Mouse (Mus musculus) heart, embryonic 14.5 days (tissue): ENCODE measurements around the gene Rarres1. TPM values are rescaled to one million over a fixed set of nuclear protein-coding genes. Genes with fewer than 3 reads are reported as not detected.

ENCODE experiments used
- ATAC-seq: fragments of 200-750 bp; cut with Nextera tagmentation; 2 replicates; pipeline ENCODE4 v1.8.0; 2017; ENCODE audit warnings: low read depth, moderate TSS enrichment; ENCODE audit not compliant: insufficient number of reproducible peaks, insufficient read depth, low FRiP score
- H3K27ac ChIP-seq, 2 experiments: fragments of 200-500 bp in 1 of 2; fragments of 300-500 bp in 1 of 2; sonication (generic) in 1 of 2; replicated peaks in 1 of 2; 2 replicates each; pipeline ENCODE4 v1.5.1; 2012 to 2014; ENCODE audit warnings: low read depth in 2 of 2, low read length in 2 of 2, control low read depth in 1 of 2, mild to moderate bottlenecking in 1 of 2, mixed read lengths in 1 of 2; ENCODE audit not compliant: control insufficient read depth in 1 of 2, insufficient read depth in 1 of 2
- H3K27me3 ChIP-seq: fragments of 300-500 bp; sonication (generic); 2 replicates; pipeline ENCODE4 v1.6.1; 2014; ENCODE audit warnings: mild to moderate bottlenecking, low read length, control low read depth; ENCODE audit not compliant: control insufficient read depth, insufficient read depth
- H3K36me3 ChIP-seq: fragments of 300-500 bp; sonication (generic); 2 replicates; pipeline ENCODE4 v1.6.1; 2014; ENCODE audit warnings: mild to moderate bottlenecking, control low read depth, low read length, mixed read lengths; ENCODE audit not compliant: control insufficient read depth, insufficient read depth
- H3K4me1 ChIP-seq, 2 experiments: fragments of 200-500 bp in 1 of 2; fragments of 300-500 bp in 1 of 2; sonication (generic) in 1 of 2; 2 replicates each; pipeline ENCODE4 v1.6.1; 2012 to 2014; ENCODE audit warnings: low read length in 2 of 2, control low read depth in 1 of 2, mixed read lengths in 1 of 2; ENCODE audit not compliant: control insufficient read depth in 2 of 2, insufficient read depth in 2 of 2
- H3K4me2 ChIP-seq: fragments of 300-500 bp; sonication (generic); 2 replicates; pipeline ENCODE4 v1.6.1; 2014; ENCODE audit warnings: mild to moderate bottlenecking, low read length
- H3K4me3 ChIP-seq, 2 experiments: fragments of 200-500 bp in 1 of 2; fragments of 300-500 bp in 1 of 2; sonication (generic) in 1 of 2; 2 replicates each; pipeline ENCODE4 v1.5.1; 2012 to 2014; ENCODE audit warnings: low read length in 2 of 2, mild to moderate bottlenecking in 2 of 2, control low read depth in 1 of 2, low read depth in 1 of 2, moderate library complexity in 1 of 2; ENCODE audit not compliant: control insufficient read depth in 1 of 2, insufficient read depth in 1 of 2
- H3K9ac ChIP-seq: fragments of 300-500 bp; sonication (generic); 2 replicates; pipeline ENCODE4 v1.6.1; 2014; ENCODE audit warnings: mild to moderate bottlenecking, low read length
- H3K9me3 ChIP-seq: fragments of 300-500 bp; sonication (generic); 2 replicates; pipeline ENCODE4 v1.6.1; 2016; ENCODE audit warnings: low read length, control low read depth; ENCODE audit not compliant: control insufficient read depth
- WGBS: fragments of 180-500 bp; shearing (Covaris S2); extraction: QIAGEN DNeasy Blood & Tissue Kit; methylation state at CpG from one replicate; pipeline ENCODE4 v1.1.7; 2014; 5-methylcytosine and 5-hydroxymethylcytosine counted together
- polyA plus RNA-seq: library from polyadenylated mRNA; unstranded; fragments of >200 nt; fragmentation: Nextera tagmentation; extraction: Ambion mirVana; gene quantifications from 2 replicates; pipeline ENCODE4 v1.2.1, GENCODE M21; 2014

The Rarres1 gene
- polyA plus RNA-seq, 1 experiment from 2014 or later: 1.5 TPM

DNA sequence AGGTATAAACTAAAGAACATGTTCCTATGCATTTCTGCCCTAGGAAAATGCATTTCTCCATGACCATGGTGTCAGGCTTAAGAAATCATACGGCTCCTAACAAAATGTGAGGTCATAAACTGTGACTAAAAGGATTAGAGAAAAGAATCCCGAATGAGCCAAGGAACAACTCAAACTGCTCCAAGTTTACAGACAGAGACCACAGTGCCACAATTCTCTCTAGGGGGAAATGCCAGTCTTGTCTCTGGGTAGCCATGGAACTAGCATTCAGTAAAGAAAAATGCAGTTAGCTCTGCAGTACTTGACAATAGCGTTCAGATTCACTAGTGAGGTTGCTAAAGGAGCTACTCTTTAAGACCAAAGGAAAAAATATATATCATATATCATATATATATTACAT, 55.4 kb downstream of the Rarres1 start:
- no peak for ATAC-seq
- Histone ChIP-seq H3K9me3 (no peaks in the 10 kb centered on the region), H3K4me2 (no peak overlapping the region), H3K4me3 (no peak overlapping the region), H3K27me3 (no peaks in the 10 kb centered on the region), H3K36me3 (peaks cover 66% of the 10 kb centered on the region), H3K4me1 (peaks cover 5 to 14% of the 10 kb centered on the region in 2 experiments; a peak in 3 of 4 replicates), H3K9ac (no peak overlapping the region), H3K27ac (no peak overlapping the region)
- 92% methylated on average over 3 of the region's 3 CpGs for WGBS

DNA sequence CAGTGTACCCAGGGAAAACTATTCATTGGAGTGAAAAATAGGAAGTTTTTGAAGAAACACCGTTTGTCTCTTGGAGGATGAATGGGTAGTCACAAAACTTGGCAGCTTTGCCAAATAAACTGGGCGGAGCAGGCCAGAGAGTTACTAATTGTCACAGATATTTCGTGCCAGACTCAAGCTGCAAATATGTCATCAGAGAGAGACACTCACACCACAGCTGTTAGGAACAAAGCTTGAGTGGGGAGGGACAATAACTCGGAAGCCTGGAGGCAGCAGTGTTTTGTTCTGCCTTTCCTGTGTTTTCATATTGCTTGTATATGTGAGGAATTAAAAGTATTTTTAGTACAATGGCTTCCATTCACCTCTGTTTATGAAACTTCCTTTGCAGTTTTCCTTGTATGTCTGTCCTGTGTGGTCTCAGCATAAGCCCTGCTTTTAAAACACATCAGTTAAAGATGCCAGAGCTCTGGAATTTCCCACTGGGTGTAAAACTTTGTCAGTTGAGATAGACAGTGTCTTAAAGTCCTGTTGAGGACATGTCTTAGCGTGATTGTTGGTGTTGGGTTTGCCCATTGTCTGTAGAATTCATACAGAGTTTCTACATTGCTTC, 64.6 kb downstream of the Rarres1 start:
- H3K27ac ChIP-seq: 0 out of 4 replicates have a peak overlapping the region, but pooled peaks of 1 of the 2 experiments have one; percentile 14
- H3K4me1 ChIP-seq: no peaks in the 10 kb centered on the region
- peaks cover 95% of the 10 kb centered on the region for H3K36me3 ChIP-seq
- no peak overlapping the region for H3K9ac ChIP-seq
- no peaks in the 10 kb centered on the region for H3K9me3 ChIP-seq
- no peak overlapping the region for H3K4me2 ChIP-seq
- no peak overlapping the region for H3K4me3 ChIP-seq
- 87% methylated on average over 5 of the region's 5 CpGs for WGBS
- no peaks in the 10 kb centered on the region for H3K27me3 ChIP-seq
- no peak for ATAC-seq

DNA sequence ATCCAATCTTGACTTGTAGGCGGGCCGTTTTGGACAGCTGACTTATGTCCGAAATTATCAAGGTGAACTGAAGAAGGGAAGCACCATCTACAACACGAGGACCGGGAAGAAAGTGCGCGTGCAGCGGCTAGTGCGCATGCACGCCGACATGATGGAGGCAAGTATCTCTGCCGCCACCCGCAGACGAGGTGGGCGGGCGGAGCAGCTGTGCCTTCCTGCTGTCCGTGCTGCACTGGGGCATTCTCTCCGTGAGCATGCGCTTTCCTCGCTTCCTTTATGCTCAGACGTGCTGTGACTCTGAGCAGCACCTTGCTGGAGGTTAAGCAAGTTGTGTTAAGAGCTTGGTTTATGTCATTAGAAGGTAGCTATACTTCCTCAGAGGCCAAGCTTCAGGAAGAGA, 65.7 kb downstream of the Rarres1 start:
- ATAC-seq: no peak
- no peaks in the 10 kb centered on the region for H3K27me3 ChIP-seq
- H3K9ac ChIP-seq: no peak overlapping the region
- no peaks in the 10 kb centered on the region for H3K9me3 ChIP-seq
- 90% methylated on average over 21 of the region's 21 CpGs for WGBS
- H3K4me3 ChIP-seq: no peak overlapping the region
- H3K4me2 ChIP-seq: no peak overlapping the region
- 0 out of 4 replicates have a peak overlapping the region, but pooled peaks of 1 of the 2 experiments have one; percentile 14 for H3K27ac ChIP-seq
- H3K36me3 ChIP-seq: peaks cover 95% of the 10 kb centered on the region
- H3K4me1 ChIP-seq: no peaks in the 10 kb centered on the region

DNA sequence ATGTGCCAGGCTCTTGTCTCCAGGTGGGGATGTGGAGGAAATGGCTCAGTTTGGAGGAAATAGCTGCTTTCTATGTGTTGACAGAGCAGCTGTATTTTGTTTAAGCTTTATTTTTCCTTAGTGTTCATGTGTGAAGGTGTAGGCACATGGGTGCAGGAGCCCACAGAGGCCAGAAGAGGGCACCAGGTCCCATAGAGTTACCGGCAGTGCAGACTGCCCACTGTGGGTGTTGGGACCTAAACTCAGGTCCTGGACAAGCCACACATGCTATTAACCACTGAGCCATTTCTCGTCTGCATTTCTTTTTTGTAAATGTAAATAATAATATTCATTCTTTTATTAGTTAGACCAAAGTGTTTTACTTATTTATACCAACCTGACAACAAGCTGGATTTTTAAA, 68.2 kb downstream of the Rarres1 start:
- H3K27ac ChIP-seq: no peak overlapping the region
- WGBS: 91% methylated on average over 2 of the region's 2 CpGs
- peaks cover 88% of the 10 kb centered on the region for H3K36me3 ChIP-seq
- no peak overlapping the region for H3K4me2 ChIP-seq
- H3K9ac ChIP-seq: no peak overlapping the region
- no peaks in the 10 kb centered on the region for H3K4me1 ChIP-seq
- no peak overlapping the region for H3K4me3 ChIP-seq
- no peaks in the 10 kb centered on the region for H3K9me3 ChIP-seq
- no peaks in the 10 kb centered on the region for H3K27me3 ChIP-seq
- no peak for ATAC-seq

DNA sequence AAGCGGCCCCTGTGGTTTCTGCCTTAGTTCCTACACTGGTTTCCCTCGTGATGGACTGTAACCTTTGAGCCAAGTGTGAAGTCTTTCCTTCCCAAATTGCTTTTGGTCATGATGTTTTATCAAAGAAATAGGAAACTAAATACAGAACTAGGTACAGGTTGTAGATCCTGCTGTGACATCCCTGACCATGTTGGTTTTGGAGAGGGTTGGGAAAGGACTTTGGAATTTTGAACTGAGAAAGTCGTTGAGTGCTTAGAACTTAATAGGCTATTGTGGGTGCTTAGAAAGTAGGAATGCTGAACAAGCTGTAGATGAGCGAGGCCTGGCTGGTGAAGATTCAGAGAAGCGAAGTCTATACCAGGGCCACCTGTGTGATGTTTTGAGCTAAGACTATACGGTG, 81.3 kb downstream of the Rarres1 start:
- H3K9me3 ChIP-seq: no peaks in the 10 kb centered on the region
- no peak overlapping the region for H3K9ac ChIP-seq
- H3K4me2 ChIP-seq: no peak overlapping the region
- WGBS: 91% methylated on average over 6 of the region's 6 CpGs
- no peaks in the 10 kb centered on the region for H3K27me3 ChIP-seq
- H3K27ac ChIP-seq: no peak overlapping the region
- no peak for ATAC-seq
- H3K36me3 ChIP-seq: peaks cover 73% of the 10 kb centered on the region
- no peak overlapping the region for H3K4me3 ChIP-seq
- H3K4me1 ChIP-seq: peaks cover 2 to 7% of the 10 kb centered on the region in 2 experiments; a peak in 3 of 4 replicates

DNA sequence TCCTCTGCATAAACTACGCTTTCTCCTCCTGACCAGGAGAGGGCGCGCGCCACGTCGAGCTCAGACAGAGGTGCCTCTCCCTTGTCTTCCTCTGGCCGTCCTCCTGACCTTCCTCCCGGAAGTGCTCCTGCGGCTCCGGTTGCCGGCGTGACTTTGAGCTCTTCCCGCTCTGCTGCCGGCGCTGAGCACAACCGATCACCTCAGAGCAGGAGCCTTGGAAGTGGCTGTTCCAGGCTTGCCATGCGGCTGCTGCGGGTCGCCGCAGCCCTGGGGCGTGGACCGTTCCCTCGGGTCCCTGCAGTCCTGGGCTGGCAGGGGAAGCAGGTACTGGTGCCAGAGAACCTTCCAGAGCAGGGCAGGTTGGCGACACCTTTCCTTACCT, 85.3 kb downstream of the Rarres1 start, which contains the start of gene Gfm1:
TSS of gene Gfm1 (plus strand) at position 98 of the 382 bp plus-strand sequence.
- peak; percentile 81 for ATAC-seq
- peak within 1 kb of the TSS in 1 of 2 experiments; percentile 53; a peak in 2 of 4 replicates for H3K27ac ChIP-seq
- under 1% methylated on average over 24 of the region's 24 CpGs for WGBS
- H3K4me1 ChIP-seq: peaks cover 2 to 7% of the 10 kb centered on the region in 2 experiments; a peak in 3 of 4 replicates
- peak within 1 kb of the TSS; percentile 94 for H3K4me3 ChIP-seq
- H3K36me3 ChIP-seq: peaks cover 34% of the 10 kb centered on the region
- no peaks in the 10 kb centered on the region for H3K27me3 ChIP-seq
- peaks cover 6% of the 10 kb centered on the region for H3K9me3 ChIP-seq
- H3K4me2 ChIP-seq: peak within 1 kb of the TSS; percentile 66
- peak within 1 kb of the TSS; percentile 88 for H3K9ac ChIP-seq

DNA sequence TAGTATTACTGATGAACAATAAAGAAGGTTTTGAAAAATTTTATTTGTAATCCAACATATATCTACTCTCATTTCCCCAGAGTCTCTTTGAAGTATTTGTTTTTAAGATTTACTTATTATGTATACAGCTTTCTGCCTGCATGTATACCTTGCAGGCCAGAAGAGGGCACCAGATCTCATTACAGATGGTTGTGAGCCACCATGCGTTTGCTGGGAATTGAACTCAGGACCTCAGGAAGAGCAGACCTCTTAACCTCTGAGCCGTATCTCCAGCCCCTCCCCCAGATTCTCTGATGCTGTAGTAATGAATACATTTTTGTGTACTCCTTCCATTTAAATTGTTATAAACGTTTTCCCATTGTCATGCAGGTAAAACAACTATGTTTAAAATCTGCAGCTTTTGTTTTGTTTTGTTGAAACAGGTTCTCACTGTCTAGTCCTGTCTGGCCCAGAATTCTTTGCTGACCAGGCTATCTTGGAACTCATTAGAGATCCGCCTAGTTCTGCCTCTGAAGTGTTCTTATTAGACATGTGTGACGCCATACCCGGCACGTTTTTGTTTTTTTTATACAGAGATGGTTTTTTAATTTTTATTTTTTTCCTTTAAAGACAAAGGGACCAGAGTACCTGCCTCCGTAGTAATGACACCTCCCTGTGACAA, 85.9 kb downstream of the Rarres1 start:
- Histone ChIP-seq H3K9me3 (peaks cover 6% of the 10 kb centered on the region), H3K36me3 (peaks cover 30% of the 10 kb centered on the region), H3K27ac (no peak overlapping the region), H3K4me3 (peak overlapping the region; percentile 94; a peak in 3 of 4 replicates), H3K4me1 (peaks cover 2 to 7% of the 10 kb centered on the region in 2 experiments; a peak in 3 of 4 replicates), H3K4me2 (peak overlapping the region; percentile 66), H3K9ac (peak overlapping the region; percentile 88; the same call in 1 of the 2 replicates), H3K27me3 (no peaks in the 10 kb centered on the region)
- WGBS: 33% methylated on average over 8 of the region's 8 CpGs
- ATAC-seq: no peak
